Mouse (Mus musculus): ENCODE data around the gene Zfp622.

- TF ChIP-seq CTCF (conservative IDR thresholded peaks at IDR 0.05; ENCODE audit: low read length): no peak
- TF ChIP-seq POU5F1 (IDR thresholded peaks at IDR 0.05; ENCODE audit: borderline replicate concordance, low read length): no peak
Measured at GRCm38 (mm10) chr15:25956422-25957117, 27.6 kb upstream of the Zfp622 start.
